Mouse (Mus musculus): ENCODE measurements around the gene L3mbtl3. TPM values are rescaled to one million over a fixed set of nuclear protein-coding genes. Genes with fewer than 3 reads are reported as not detected.

The L3mbtl3 gene
- total RNA-seq, 2 experiments from 2014 or later: 11.4 to 11.8 TPM

- DNase-seq: no peak
These were observed 37.8 kb downstream of the L3mbtl3 start for GRCm38 (mm10) chr10:26337896-26338503.

- no peak for DNase-seq
These were observed 41.8 kb downstream of the L3mbtl3 start for GRCm38 (mm10) chr10:26333966-26334365.

GRCm38 (mm10) chr10:26332781-26333180 lies 43.0 kb downstream of the L3mbtl3 start:
- DNase-seq: no peak

- DNase-seq: no peak
These were observed 46.9 kb downstream of the L3mbtl3 start for GRCm38 (mm10) chr10:26328843-26329242.

- no peak for DNase-seq
These were observed 47.9 kb downstream of the L3mbtl3 start for GRCm38 (mm10) chr10:26327691-26328542.

- no peak for DNase-seq
These were observed 48.5 kb downstream of the L3mbtl3 start for GRCm38 (mm10) chr10:26327291-26327690.

- DNase-seq: no peak
These were observed 50.5 kb downstream of the L3mbtl3 start for GRCm38 (mm10) chr10:26325320-26325719.

GRCm38 (mm10) chr10:26322344-26323051 lies 53.3 kb downstream of the L3mbtl3 start:
- no peak for DNase-seq

- no peak for DNase-seq
These were observed 55.1 kb downstream of the L3mbtl3 start for GRCm38 (mm10) chr10:26320679-26321078.

- DNase-seq: no peak
These were observed 61.4 kb downstream of the L3mbtl3 start for GRCm38 (mm10) chr10:26314327-26314726.

GRCm38 (mm10) chr10:26303485-26303884 lies 72.3 kb downstream of the L3mbtl3 start:
- DNase-seq: no peak

GRCm38 (mm10) chr10:26302336-26302735 lies 73.4 kb downstream of the L3mbtl3 start:
- no peak for DNase-seq

GRCm38 (mm10) chr10:26297626-26298025 lies 78.1 kb downstream of the L3mbtl3 start:
- DNase-seq: no peak

GRCm38 (mm10) chr10:26297200-26297599 lies 78.6 kb downstream of the L3mbtl3 start:
- no peak for DNase-seq

GRCm38 (mm10) chr10:26287136-26287535 lies 88.6 kb downstream of the L3mbtl3 start:
- DNase-seq: no peak

- DNase-seq: no peak
These were observed 95.8 kb downstream of the L3mbtl3 start for GRCm38 (mm10) chr10:26280009-26280408.

GRCm38 (mm10) chr10:26275414-26275813 lies 100.4 kb downstream of the L3mbtl3 start:
- DNase-seq: no peak

- DNase-seq: no peak
These were observed 111.9 kb downstream of the L3mbtl3 start for GRCm38 (mm10) chr10:26263744-26264459.

- no peak for DNase-seq
These were observed 115.9 kb downstream of the L3mbtl3 start for GRCm38 (mm10) chr10:26259908-26260307.

GRCm38 (mm10) chr10:26249426-26250165 lies 126.2 kb downstream of the L3mbtl3 start:
- no peak for DNase-seq

- no peak for DNase-seq
These were observed 131.3 kb downstream of the L3mbtl3 start for GRCm38 (mm10) chr10:26244466-26244865.

GRCm38 (mm10) chr10:26243203-26243602 lies 132.6 kb downstream of the L3mbtl3 start:
- no peak for DNase-seq

Data from heart, postnatal 4 days (tissue).